Mouse (Mus musculus) midbrain, embryonic 11.5 days (tissue): Measurements from ENCODE around the gene Slc9a9. TPM values are rescaled to one million over a fixed set of nuclear protein-coding genes. Genes with fewer than 3 reads are reported as not detected.
A peak's percentile ranks its signal among the peaks of the same experiment; 100 is the strongest.

ENCODE experiments used
- ATAC-seq: fragments of 200-750 bp; cut with Nextera tagmentation; 2 replicates; pipeline ENCODE4 v1.8.0; 2017; ENCODE audit warnings: moderate TSS enrichment, moderate library complexity; ENCODE audit not compliant: low FRiP score
- DNase-seq: peaks from one replicate; pipeline ENCODE4 v3.0.0; 2015; ENCODE audit warnings: low spot score; ENCODE audit errors: missing footprints
- H3K27ac ChIP-seq: fragments of 300-500 bp; sonication (generic); 2 replicates; pipeline ENCODE4 v1.5.1; 2014; ENCODE audit warnings: low read depth, low read length
- H3K27me3 ChIP-seq: fragments of 300-500 bp; sonication (generic); 2 replicates; pipeline ENCODE4 v1.6.1; 2014; ENCODE audit warnings: mild to moderate bottlenecking, low read length, moderate library complexity, mixed read lengths; ENCODE audit not compliant: control insufficient read depth, insufficient read depth
- H3K36me3 ChIP-seq: fragments of 300-500 bp; sonication (generic); 2 replicates; pipeline ENCODE4 v1.6.1; 2014; ENCODE audit warnings: mild to moderate bottlenecking, low read length, moderate library complexity, mixed read lengths; ENCODE audit not compliant: control insufficient read depth, insufficient read depth
- H3K4me1 ChIP-seq: fragments of 300-500 bp; sonication (generic); 2 replicates; pipeline ENCODE4 v1.6.1; 2014; ENCODE audit warnings: low read length; ENCODE audit not compliant: control insufficient read depth, insufficient read depth
- H3K4me2 ChIP-seq: fragments of 300-500 bp; sonication (generic); 2 replicates; pipeline ENCODE4 v1.6.1; 2014; ENCODE audit warnings: mild to moderate bottlenecking, moderate library complexity
- H3K4me3 ChIP-seq: fragments of 300-500 bp; sonication (generic); 2 replicates; pipeline ENCODE4 v1.5.1; 2014; ENCODE audit warnings: low read depth, low read length
- H3K9ac ChIP-seq: fragments of 300-500 bp; sonication (generic); 2 replicates; pipeline ENCODE4 v1.6.1; 2014; ENCODE audit warnings: low read length
- H3K9me3 ChIP-seq: fragments of 300-500 bp; sonication (generic); 2 replicates; pipeline ENCODE4 v1.6.1; 2016; ENCODE audit warnings: low read length; ENCODE audit not compliant: control insufficient read depth
- WGBS: fragments of 180-500 bp; shearing (Covaris S2); extraction: QIAGEN DNeasy Blood & Tissue Kit; methylation state at CpG from one replicate; pipeline ENCODE4 v1.1.7; 2014; 5-methylcytosine and 5-hydroxymethylcytosine counted together
- polyA plus RNA-seq: library from polyadenylated mRNA; unstranded; fragments of >200 nt; fragmentation: Nextera tagmentation; extraction: Ambion mirVana; gene quantifications from 2 replicates; pipeline ENCODE4 v1.2.1, GENCODE M21; 2014

The Slc9a9 gene
- polyA plus RNA-seq, 1 experiment from 2014 or later = 3.3 TPM

GRCm38 (mm10) chr9:95079951-95080350, 410.2 kb downstream of the Slc9a9 start:
- Histone ChIP-seq H3K9ac (no peak overlapping the region), H3K9me3 (no peaks in the 10 kb centered on the region), H3K4me3 (no peak overlapping the region), H3K27ac (no peak overlapping the region), H3K36me3 (no peaks in the 10 kb centered on the region), H3K4me2 (no peak overlapping the region), H3K27me3 (peaks cover 17% of the 10 kb centered on the region), H3K4me1 (no peaks in the 10 kb centered on the region)
- DNase-seq (no peak), ATAC-seq (no peak)

GRCm38 (mm10) chr9:95086109-95086821, 416.6 kb downstream of the Slc9a9 start:
- no peaks in the 10 kb centered on the region for H3K9me3 ChIP-seq
- H3K27me3 ChIP-seq = peaks cover 25% of the 10 kb centered on the region
- peak; percentile 85 for ATAC-seq
- H3K36me3 ChIP-seq = no peaks in the 10 kb centered on the region
- WGBS = 23% methylated on average over 8 of the region's 8 CpGs
- H3K27ac ChIP-seq = no peak overlapping the region
- H3K4me2 ChIP-seq = no peak overlapping the region
- DNase-seq = peak; percentile 88
- peaks cover 5% of the 10 kb centered on the region for H3K4me1 ChIP-seq
- no peak overlapping the region for H3K9ac ChIP-seq
- H3K4me3 ChIP-seq = no peak overlapping the region

GRCm38 (mm10) chr9:95088221-95088620, 418.5 kb downstream of the Slc9a9 start:
- DNase-seq (no peak), ATAC-seq (no peak)
- no peak overlapping the region for H3K27ac ChIP-seq
- H3K9ac ChIP-seq = no peak overlapping the region
- H3K9me3 ChIP-seq = no peaks in the 10 kb centered on the region
- H3K36me3 ChIP-seq = no peaks in the 10 kb centered on the region
- H3K4me3 ChIP-seq = no peak overlapping the region
- H3K4me2 ChIP-seq = no peak overlapping the region
- peaks cover 5% of the 10 kb centered on the region for H3K4me1 ChIP-seq
- 93% methylated on average over 4 of the region's 4 CpGs for WGBS
- peaks cover 20% of the 10 kb centered on the region; the same call in 1 of the 2 replicates for H3K27me3 ChIP-seq

- H3K27me3 ChIP-seq = peaks cover 12% of the 10 kb centered on the region; the same call in 1 of the 2 replicates
- peaks cover 5% of the 10 kb centered on the region for H3K4me1 ChIP-seq
- WGBS = 29% methylated on average over 6 of the region's 6 CpGs
- H3K4me2 ChIP-seq = no peak overlapping the region
- H3K27ac ChIP-seq = no peak overlapping the region
- no peak overlapping the region for H3K9ac ChIP-seq
- H3K9me3 ChIP-seq = no peaks in the 10 kb centered on the region
- ATAC-seq (no peak), DNase-seq (no peak)
- no peaks in the 10 kb centered on the region for H3K36me3 ChIP-seq
- no peak overlapping the region for H3K4me3 ChIP-seq
These were observed 419.3 kb downstream of the Slc9a9 start for GRCm38 (mm10) chr9:95089050-95089449.

- WGBS = 100% methylated on average over 3 of the region's 3 CpGs
- no peak overlapping the region for H3K9ac ChIP-seq
These were observed 426.8 kb downstream of the Slc9a9 start for GRCm38 (mm10) chr9:95096486-95096885.

GRCm38 (mm10) chr9:95105768-95106167, 436.1 kb downstream of the Slc9a9 start:
- H3K4me1 ChIP-seq = no peaks in the 10 kb centered on the region
- WGBS = 93% methylated on average over 6 of the region's 6 CpGs
- no peak for ATAC-seq

More at GRCm38 (mm10) chr9:95096486-95096885, 426.8 kb downstream of the Slc9a9 start:
- no peaks in the 10 kb centered on the region for H3K4me1 ChIP-seq
- no peak overlapping the region for H3K27ac ChIP-seq
- H3K27me3 ChIP-seq = no peaks in the 10 kb centered on the region
- no peaks in the 10 kb centered on the region for H3K9me3 ChIP-seq
- H3K36me3 ChIP-seq = no peaks in the 10 kb centered on the region
- H3K4me2 ChIP-seq = no peak overlapping the region
- DNase-seq (no peak), ATAC-seq (no peak)
- H3K4me3 ChIP-seq = no peak overlapping the region

GRCm38 (mm10) chr9:95109799-95110198, 440.1 kb downstream of the Slc9a9 start:
- Histone ChIP-seq H3K9me3 (no peaks in the 10 kb centered on the region), H3K4me1 (no peaks in the 10 kb centered on the region), H3K9ac (no peak overlapping the region), H3K4me2 (no peak overlapping the region), H3K4me3 (no peak overlapping the region), H3K27ac (no peak overlapping the region), H3K36me3 (no peaks in the 10 kb centered on the region), H3K27me3 (no peaks in the 10 kb centered on the region)
- ATAC-seq (no peak), DNase-seq (no peak)

More at GRCm38 (mm10) chr9:95105768-95106167, 436.1 kb downstream of the Slc9a9 start:
- Histone ChIP-seq H3K9me3 (no peaks in the 10 kb centered on the region), H3K4me3 (no peak overlapping the region), H3K27ac (no peak overlapping the region), H3K9ac (no peak overlapping the region), H3K36me3 (no peaks in the 10 kb centered on the region), H3K27me3 (no peaks in the 10 kb centered on the region), H3K4me2 (no peak overlapping the region)
- no peak for DNase-seq

- ATAC-seq = no peak
These were observed 441.1 kb downstream of the Slc9a9 start for GRCm38 (mm10) chr9:95110768-95111167.

GRCm38 (mm10) chr9:95111732-95112131, 442.0 kb downstream of the Slc9a9 start:
- no peaks in the 10 kb centered on the region for H3K9me3 ChIP-seq
- 89% methylated on average over 1 of the region's 1 CpGs for WGBS
- H3K4me1 ChIP-seq = no peaks in the 10 kb centered on the region
- H3K9ac ChIP-seq = no peak overlapping the region
- DNase-seq = no peak
- no peaks in the 10 kb centered on the region for H3K36me3 ChIP-seq
- no peak for ATAC-seq
- no peak overlapping the region for H3K27ac ChIP-seq
- no peak overlapping the region for H3K4me2 ChIP-seq
- no peaks in the 10 kb centered on the region for H3K27me3 ChIP-seq
- H3K4me3 ChIP-seq = no peak overlapping the region

More at GRCm38 (mm10) chr9:95110768-95111167, 441.1 kb downstream of the Slc9a9 start:
- H3K4me3 ChIP-seq = no peak overlapping the region
- no peak overlapping the region for H3K9ac ChIP-seq
- H3K36me3 ChIP-seq = no peaks in the 10 kb centered on the region
- H3K4me2 ChIP-seq = no peak overlapping the region
- no peaks in the 10 kb centered on the region for H3K4me1 ChIP-seq
- 50% methylated on average over 5 of the region's 5 CpGs for WGBS
- H3K9me3 ChIP-seq = no peaks in the 10 kb centered on the region
- H3K27me3 ChIP-seq = no peaks in the 10 kb centered on the region
- DNase-seq = no peak
- no peak overlapping the region for H3K27ac ChIP-seq
